Mouse (Mus musculus): ENCODE measurements around the gene Map4. TPM values are rescaled to one million over a fixed set of nuclear protein-coding genes. Genes with fewer than 3 reads are reported as not detected.

Gene Map4
- polyA plus RNA-seq, 1 experiment: 220 TPM

DNA sequence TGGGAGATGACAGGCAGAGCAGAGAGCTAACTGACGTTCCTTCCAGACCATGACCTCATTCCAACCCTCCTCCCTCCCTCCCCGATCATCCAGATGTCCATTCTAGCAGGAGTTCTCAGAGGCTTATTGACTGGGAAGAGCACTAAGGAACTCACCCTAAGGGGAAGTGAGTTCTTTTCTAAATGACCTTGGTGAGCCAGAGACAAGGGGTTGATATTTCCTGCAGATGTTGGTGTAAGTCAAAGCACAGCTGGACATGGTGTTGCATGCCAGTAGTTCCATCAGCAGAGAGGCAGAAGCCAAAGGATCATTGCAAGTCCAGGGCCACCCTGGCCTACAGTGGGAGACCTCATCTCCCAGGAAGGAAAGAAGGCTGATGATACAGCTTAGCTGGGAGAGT, 33.2 kb upstream of the Map4 start:
- TF ChIP-seq POLR2A (IDR thresholded peaks at IDR 0.05; ENCODE audit: low read depth, low read length) (no peak), CTCF (IDR thresholded peaks at IDR 0.05; ENCODE audit: borderline replicate concordance, insufficient read depth, low read length) (no peak)
- Histone ChIP-seq H3K4me1 (ENCODE audit: control insufficient read depth, insufficient read depth, low read length) (peaks cover 5% of the 10 kb centered on the region; the same call in 1 of the 2 replicates), H3K27ac (ENCODE audit: insufficient read depth, low read length) (no peak overlapping the region), H3K4me3 (ENCODE audit: insufficient read depth, low read length) (no peak overlapping the region)

DNA sequence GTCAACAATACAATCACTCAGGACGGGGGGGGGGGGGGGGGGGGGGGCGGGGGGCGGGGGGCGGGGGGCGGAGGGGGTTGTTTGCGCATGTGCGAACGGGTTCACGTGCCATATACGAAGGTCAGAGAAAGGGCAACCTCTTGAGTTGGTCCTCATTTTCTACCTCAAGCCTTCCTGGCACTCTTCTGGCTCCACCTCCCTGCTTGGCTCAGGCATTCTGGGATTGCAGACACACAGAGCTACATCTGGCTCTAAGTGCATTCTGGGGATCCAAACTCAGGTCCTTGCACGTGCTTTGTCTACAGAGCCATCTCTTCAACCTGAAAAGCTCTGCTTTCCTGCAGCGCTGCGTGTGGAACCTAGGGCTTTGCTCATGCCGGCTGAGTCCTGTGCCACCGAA, 31.9 kb upstream of the Map4 start:
- H3K27ac ChIP-seq (ENCODE audit: insufficient read depth, low read length): no peak overlapping the region

DNA sequence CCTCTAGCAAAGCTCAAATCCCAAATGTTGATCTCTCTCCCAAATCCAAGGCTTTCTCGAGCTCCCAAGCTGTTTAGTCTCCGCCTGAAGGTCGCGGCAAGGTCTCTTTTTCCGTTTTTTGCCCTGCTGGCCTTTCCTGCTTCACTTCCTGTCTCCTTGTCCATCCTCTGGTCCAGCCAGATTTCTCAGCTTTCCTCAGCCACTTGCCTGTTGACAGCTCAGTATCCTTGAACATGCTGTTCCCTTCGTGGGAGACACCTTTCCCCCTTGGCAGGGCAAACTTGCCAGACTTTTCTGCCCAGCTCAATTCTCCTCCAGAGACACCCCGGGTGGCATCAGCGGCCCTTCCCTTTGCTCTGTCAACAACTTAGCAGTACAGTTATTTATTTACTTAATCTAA, 31.5 kb upstream of the Map4 start:
- H3K27ac ChIP-seq (ENCODE audit: insufficient read depth, low read length): no peak overlapping the region
- TF ChIP-seq POLR2A (IDR thresholded peaks at IDR 0.05; ENCODE audit: low read depth, low read length) (no peak), CTCF (IDR thresholded peaks at IDR 0.05; ENCODE audit: borderline replicate concordance, insufficient read depth, low read length) (no peak)
- H3K4me1 ChIP-seq (ENCODE audit: control insufficient read depth, insufficient read depth, low read length): peaks cover 5% of the 10 kb centered on the region; the same call in 1 of the 2 replicates

More for the DNA sequence above, 31.9 kb upstream of the Map4 start:
- Histone ChIP-seq H3K4me1 (ENCODE audit: control insufficient read depth, insufficient read depth, low read length) (peaks cover 5% of the 10 kb centered on the region; the same call in 1 of the 2 replicates), H3K4me3 (ENCODE audit: insufficient read depth, low read length) (no peak overlapping the region)
- TF ChIP-seq CTCF (IDR thresholded peaks at IDR 0.05; ENCODE audit: borderline replicate concordance, insufficient read depth, low read length) (no peak), POLR2A (IDR thresholded peaks at IDR 0.05; ENCODE audit: low read depth, low read length) (no peak)

DNA sequence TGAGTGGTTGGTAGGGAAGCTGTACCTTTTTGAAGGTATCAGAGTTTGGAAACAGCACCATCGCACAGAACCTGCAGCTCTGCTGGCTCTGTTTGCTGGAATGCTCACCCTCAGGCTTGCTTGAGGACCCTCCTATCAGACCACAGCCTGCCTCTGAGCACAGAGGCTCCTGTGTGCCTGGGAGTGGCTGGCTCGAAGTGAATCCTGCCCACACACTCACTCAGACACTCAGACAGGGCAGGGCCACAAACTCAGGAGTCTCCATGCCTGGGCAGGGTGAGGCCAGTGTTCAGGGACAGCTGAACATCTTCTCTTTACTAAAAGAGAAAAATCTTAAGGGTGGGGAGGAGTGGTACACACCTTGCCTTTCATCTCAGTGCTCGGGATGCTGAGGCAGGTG, 30.7 kb upstream of the Map4 start:
- H3K4me1 ChIP-seq (ENCODE audit: control insufficient read depth, insufficient read depth, low read length): peaks cover 5% of the 10 kb centered on the region; the same call in 1 of the 2 replicates
- H3K27ac ChIP-seq (ENCODE audit: insufficient read depth, low read length): no peak overlapping the region
- TF ChIP-seq CTCF (IDR thresholded peaks at IDR 0.05; ENCODE audit: borderline replicate concordance, insufficient read depth, low read length) (no peak), POLR2A (IDR thresholded peaks at IDR 0.05; ENCODE audit: low read depth, low read length) (no peak)
- no peak overlapping the region for H3K4me3 ChIP-seq (ENCODE audit: insufficient read depth, low read length)

More for the DNA sequence above, 31.5 kb upstream of the Map4 start:
- no peak overlapping the region for H3K4me3 ChIP-seq (ENCODE audit: insufficient read depth, low read length)

DNA sequence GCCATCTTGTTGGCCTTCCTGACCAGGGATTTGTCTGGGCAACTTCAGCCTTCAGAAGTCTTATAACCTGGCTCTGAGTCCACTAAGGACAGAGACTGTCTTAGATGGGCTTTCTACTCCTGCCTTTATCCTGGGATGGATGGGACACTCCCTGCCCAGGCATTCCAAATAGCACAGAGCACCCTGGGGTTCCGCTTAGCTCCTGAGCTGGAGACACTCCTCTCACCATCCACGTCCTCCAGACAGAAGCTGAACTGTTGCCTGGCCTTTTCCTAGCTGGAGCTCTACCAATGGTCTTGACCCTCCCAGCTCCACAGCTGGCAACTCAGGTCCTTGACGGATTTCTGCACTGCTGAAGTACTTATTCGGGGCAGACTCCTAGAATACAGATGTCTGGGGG, 29.0 kb upstream of the Map4 start:
- H3K4me3 ChIP-seq (ENCODE audit: insufficient read depth, low read length): no peak overlapping the region
- no peak overlapping the region for H3K27ac ChIP-seq (ENCODE audit: insufficient read depth, low read length)
- TF ChIP-seq POLR2A (IDR thresholded peaks at IDR 0.05; ENCODE audit: low read depth, low read length) (no peak), CTCF (IDR thresholded peaks at IDR 0.05; ENCODE audit: borderline replicate concordance, insufficient read depth, low read length) (no peak)
- H3K4me1 ChIP-seq (ENCODE audit: control insufficient read depth, insufficient read depth, low read length): peaks cover 5% of the 10 kb centered on the region; the same call in 1 of the 2 replicates

DNA sequence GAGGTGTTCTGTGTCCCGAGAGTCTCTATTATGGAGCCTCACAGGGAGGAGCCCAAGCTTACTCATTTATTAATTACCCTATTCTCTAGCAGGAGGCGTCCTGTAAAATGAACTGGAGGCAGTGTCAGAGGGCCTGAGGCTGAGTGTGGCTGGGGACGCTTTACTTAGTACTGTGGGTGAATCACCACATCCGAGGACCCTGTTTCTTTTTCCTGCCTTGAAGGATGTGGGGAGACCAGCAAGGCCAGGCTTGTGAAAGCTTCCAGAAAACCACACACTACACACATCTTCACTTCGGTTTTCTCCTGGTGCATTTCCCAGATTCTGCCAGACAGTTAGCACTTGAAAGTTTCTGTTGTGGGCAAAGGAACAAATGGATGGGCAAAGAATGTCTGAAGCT, 28.5 kb upstream of the Map4 start:
- TF ChIP-seq CTCF (IDR thresholded peaks at IDR 0.05; ENCODE audit: borderline replicate concordance, insufficient read depth, low read length) (no peak), POLR2A (IDR thresholded peaks at IDR 0.05; ENCODE audit: low read depth, low read length) (no peak)
- no peak overlapping the region for H3K27ac ChIP-seq (ENCODE audit: insufficient read depth, low read length)
- H3K4me1 ChIP-seq (ENCODE audit: control insufficient read depth, insufficient read depth, low read length): peaks cover 5% of the 10 kb centered on the region; the same call in 1 of the 2 replicates
- H3K4me3 ChIP-seq (ENCODE audit: insufficient read depth, low read length): no peak overlapping the region

DNA sequence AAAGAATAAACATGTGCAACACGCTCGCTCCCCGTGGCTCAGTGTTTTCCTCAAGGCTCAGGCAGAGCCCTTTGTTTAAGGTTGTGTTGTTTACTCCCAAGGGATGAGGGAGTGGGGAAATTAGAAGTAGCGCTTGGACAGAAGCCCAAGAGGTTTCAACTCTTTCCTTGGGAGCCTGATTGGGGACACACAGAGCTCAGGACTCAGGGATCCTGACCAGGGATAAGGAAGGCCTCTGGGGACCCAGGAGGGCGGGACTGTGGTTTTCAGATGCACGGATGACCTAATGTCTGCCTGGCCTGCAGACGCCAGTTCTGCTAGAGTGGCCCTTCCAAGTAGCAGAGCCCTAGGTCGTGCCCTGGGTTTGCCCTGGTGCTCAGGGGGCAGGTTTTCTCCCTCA, 24.0 kb upstream of the Map4 start:
- Histone ChIP-seq H3K4me3 (ENCODE audit: insufficient read depth, low read length) (no peak overlapping the region), H3K27ac (ENCODE audit: insufficient read depth, low read length) (no peak overlapping the region), H3K4me1 (ENCODE audit: control insufficient read depth, insufficient read depth, low read length) (peaks cover 4% of the 10 kb centered on the region; the same call in 1 of the 2 replicates)
- TF ChIP-seq POLR2A (IDR thresholded peaks at IDR 0.05; ENCODE audit: low read depth, low read length) (no peak), CTCF (IDR thresholded peaks at IDR 0.05; ENCODE audit: borderline replicate concordance, insufficient read depth, low read length) (no peak)

DNA sequence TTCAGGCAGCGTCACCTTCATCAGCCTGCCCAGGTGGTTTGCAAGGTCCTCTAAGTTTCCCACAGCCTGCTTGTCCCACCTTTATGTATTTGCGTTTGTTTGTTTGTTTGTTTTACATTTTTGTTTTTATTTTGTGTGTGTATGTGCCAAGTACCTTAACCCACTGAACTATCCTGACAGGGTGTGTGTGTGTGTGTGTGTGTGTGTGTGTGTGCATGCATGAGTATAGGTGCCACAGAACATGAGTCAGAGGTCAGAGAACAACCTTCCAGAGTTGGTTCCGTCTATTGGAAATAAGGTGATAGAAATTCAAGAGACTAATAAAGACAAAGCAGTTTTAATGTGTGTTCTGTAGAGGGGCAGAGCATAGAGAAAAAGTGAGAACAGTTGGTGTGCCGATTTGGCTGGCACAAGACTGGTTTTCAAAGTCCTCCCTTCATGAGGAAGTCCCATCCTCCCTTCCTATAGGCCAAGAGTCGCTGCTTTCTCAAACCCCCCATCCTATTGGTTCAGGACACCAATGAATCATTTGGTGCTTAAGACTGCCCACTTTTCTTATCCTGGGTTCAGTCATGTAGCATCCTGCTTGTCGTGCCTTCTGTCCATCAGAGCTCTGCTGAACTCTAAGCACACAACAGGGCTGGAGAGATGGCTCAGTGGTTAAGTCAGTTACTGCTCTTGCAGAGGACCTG, 23.3 kb upstream of the Map4 start:
- H3K4me1 ChIP-seq (ENCODE audit: control insufficient read depth, insufficient read depth, low read length): 0 out of 2 replicates have a peak, but pooled peaks cover 2% of the 10 kb centered on the region
- H3K4me3 ChIP-seq (ENCODE audit: insufficient read depth, low read length): no peak overlapping the region
- H3K27ac ChIP-seq (ENCODE audit: insufficient read depth, low read length): no peak overlapping the region
- no peak for TF ChIP-seq POLR2A (IDR thresholded peaks at IDR 0.05; ENCODE audit: low read depth, low read length)

DNA sequence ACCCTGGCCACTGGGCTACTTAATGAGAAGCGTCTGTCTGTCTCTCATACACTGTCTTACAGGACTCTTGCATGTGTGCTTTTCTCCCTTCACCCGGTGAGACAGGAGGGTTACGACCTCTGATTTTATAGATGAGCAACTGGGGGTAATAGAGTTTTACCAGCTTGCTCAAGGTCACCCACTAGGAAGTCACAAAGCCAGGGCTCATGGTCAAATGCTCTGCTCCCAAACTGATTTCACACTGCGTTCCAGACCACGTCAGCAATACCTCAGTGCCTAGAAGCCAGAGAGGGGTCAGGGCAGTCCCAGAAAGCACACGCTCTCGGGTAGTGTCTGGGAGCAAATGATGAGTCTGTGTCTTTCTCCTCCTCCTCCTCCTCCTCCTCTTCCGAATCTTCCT, 22.2 kb upstream of the Map4 start:
- Histone ChIP-seq H3K4me3 (ENCODE audit: insufficient read depth, low read length) (no peak overlapping the region), H3K27ac (ENCODE audit: insufficient read depth, low read length) (no peak overlapping the region), H3K4me1 (ENCODE audit: control insufficient read depth, insufficient read depth, low read length) (0 out of 2 replicates have a peak, but pooled peaks cover 2% of the 10 kb centered on the region)
- TF ChIP-seq CTCF (IDR thresholded peaks at IDR 0.05; ENCODE audit: borderline replicate concordance, insufficient read depth, low read length): no peak
- no peak for TF ChIP-seq POLR2A (IDR thresholded peaks at IDR 0.05; ENCODE audit: low read depth, low read length)

DNA sequence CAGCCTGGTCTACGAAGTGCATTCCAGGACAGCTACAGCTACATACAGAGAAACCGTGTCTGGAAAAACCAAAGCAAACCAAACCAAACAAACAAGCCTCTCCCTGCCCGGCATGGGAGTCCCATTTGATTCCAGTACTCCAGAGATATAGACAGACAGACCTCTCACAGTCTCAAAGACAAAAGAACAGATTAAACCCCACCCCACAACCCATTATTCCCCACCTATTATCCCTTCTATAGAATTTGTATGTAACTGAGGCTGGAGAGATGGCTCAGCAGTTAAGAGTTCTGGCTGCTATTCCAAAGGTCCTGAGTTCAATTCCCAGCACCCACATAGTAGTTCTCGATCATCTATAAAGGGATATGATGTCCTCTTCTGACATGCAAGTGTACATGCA, 21.3 kb upstream of the Map4 start:
- no peak overlapping the region for H3K4me3 ChIP-seq (ENCODE audit: insufficient read depth, low read length)
- no peak for TF ChIP-seq CTCF (IDR thresholded peaks at IDR 0.05; ENCODE audit: borderline replicate concordance, insufficient read depth, low read length)
- TF ChIP-seq POLR2A (IDR thresholded peaks at IDR 0.05; ENCODE audit: low read depth, low read length): no peak
- no peak overlapping the region for H3K27ac ChIP-seq (ENCODE audit: insufficient read depth, low read length)
- 0 out of 2 replicates have a peak, but pooled peaks cover 2% of the 10 kb centered on the region for H3K4me1 ChIP-seq (ENCODE audit: control insufficient read depth, insufficient read depth, low read length)

Measured in embryonic fibroblast, embryonic 13.5 days (primary cell).